ENCODE assay signal across 17 mouse cellular contexts in genomic region chr19:11485746-11486145, GRCm38 (mm10). TPM values are rescaled to one million over a fixed set of nuclear protein-coding genes. Genes with fewer than 3 reads are reported as not detected.
DNase-seq lines count a peak whose midpoint lies in the region; ATAC-seq and TF ChIP-seq lines count a peak whose summit lies in the region.
"Had no signal": no experiment of that assay in that cellular context is flagged by ENCODE, and none has a peak within 500 bp of the region (broad histone marks: within the 10 kb centered on the region; RNA-seq: fewer than 3 reads in every experiment).

Gene Gm8369, plus strand, starts transcription at chr19:11485938.

- WGBS in bone marrow, adult 2 months: 50% methylated on average over 2 of the region's 2 CpGs
- WGBS in lung, adult 2 months: 38% methylated on average over 2 of the region's 2 CpGs
- 41% methylated on average over 2 of the region's 2 CpGs for WGBS in intestine, embryonic 16.5 days

- peaks cover 2% of the 10 kb centered on the region for H3K4me1 ChIP-seq in bone marrow, adult 2 months (ENCODE audit: control insufficient read depth, insufficient read depth, low read length)
- no peaks in the 10 kb centered on the region for H3K4me1 ChIP-seq in lung, adult 2 months (ENCODE audit: control insufficient read depth, insufficient read depth, low read length)
- H3K4me1 ChIP-seq in intestine, embryonic 16.5 days (ENCODE audit: control insufficient read depth, insufficient read depth, low read length): no peaks in the 10 kb centered on the region
- H3K4me1 ChIP-seq: embryonic facial prominence, embryonic 12.5 days; forebrain, embryonic 13.5 days; liver, embryonic 13.5 days; megakaryocyte, embryonic 14.5 days had no signal

- no peak for ATAC-seq in intestine, embryonic 16.5 days
- ATAC-seq: forebrain, embryonic 13.5 days had no signal

- H3K27me3 ChIP-seq in intestine, embryonic 16.5 days (replicated peaks; ENCODE audit: control insufficient read depth, insufficient read depth, low read length): no peaks in the 10 kb centered on the region
- H3K27me3 ChIP-seq: embryonic facial prominence, embryonic 12.5 days; forebrain, embryonic 13.5 days; liver, embryonic 13.5 days; megakaryocyte, embryonic 14.5 days had no signal

- H3K4me2 ChIP-seq in intestine, embryonic 16.5 days (ENCODE audit: low read depth, low read length): no peak within 1 kb of the TSS
- H3K4me2 ChIP-seq: embryonic facial prominence, embryonic 12.5 days; forebrain, embryonic 13.5 days; liver, embryonic 13.5 days had no signal

- H3K9ac ChIP-seq in intestine, embryonic 16.5 days (ENCODE audit: low read depth, low read length): no peak within 1 kb of the TSS
- H3K9ac ChIP-seq: embryonic facial prominence, embryonic 12.5 days; forebrain, embryonic 13.5 days; liver, embryonic 13.5 days had no signal

- no peak for TF ChIP-seq POLR2A in bone marrow, adult 2 months (IDR thresholded peaks at IDR 0.05; ENCODE audit: borderline replicate concordance, control insufficient read depth, low read depth, low read length)
- TF ChIP-seq POLR2A in lung, adult 2 months (IDR thresholded peaks at IDR 0.05; ENCODE audit: borderline replicate concordance, extremely low read depth, low read depth, low read length): no peak

- no peak for TF ChIP-seq CTCF in bone marrow, adult 2 months (IDR thresholded peaks at IDR 0.05; ENCODE audit: control insufficient read depth, insufficient read depth, low read length)
- no peak for TF ChIP-seq CTCF in lung, adult 2 months (IDR thresholded peaks at IDR 0.05; ENCODE audit: insufficient read depth, low read length)

- no peaks in the 10 kb centered on the region for H3K9me3 ChIP-seq in intestine, embryonic 16.5 days (ENCODE audit: control insufficient read depth, low read length)
- H3K9me3 ChIP-seq: embryonic facial prominence, embryonic 12.5 days; forebrain, embryonic 13.5 days; liver, embryonic 13.5 days; megakaryocyte, embryonic 14.5 days had no signal

- no peaks in the 10 kb centered on the region for H3K36me3 ChIP-seq in intestine, embryonic 16.5 days (ENCODE audit: control insufficient read depth, insufficient read depth, low read length)
- H3K36me3 ChIP-seq: embryonic facial prominence, embryonic 12.5 days; liver, embryonic 13.5 days had no signal

- H3K4me3 ChIP-seq in bone marrow, adult 2 months (replicated peaks; ENCODE audit: control insufficient read depth, low read depth, low read length): no peak within 1 kb of the TSS
- H3K4me3 ChIP-seq in lung, adult 2 months (replicated peaks; ENCODE audit: extremely low read depth, low read depth, low read length): no peak within 1 kb of the TSS
- H3K4me3 ChIP-seq in intestine, embryonic 16.5 days (ENCODE audit: low read length): no peak within 1 kb of the TSS
- H3K4me3 ChIP-seq: embryonic facial prominence, embryonic 12.5 days; forebrain, embryonic 13.5 days; liver, embryonic 13.5 days; megakaryocyte, embryonic 14.5 days had no signal

- peak; percentile 46 for DNase-seq in right cerebral cortex, adult 18-20 months
- DNase-seq in right cerebral cortex, postnatal 14 days: no peak
- DNase-seq in layer of hippocampus, postnatal 36 days: peak; percentile 10 to 35
- DNase-seq in skeletal muscle tissue, adult 2 months (ENCODE audit: low read depth, low spot score): peak; percentile 7
- DNase-seq in testis, postnatal 14 days (ENCODE audit: low spot score): no peak
- no peak for DNase-seq in lung, adult 2 months
- DNase-seq: cerebellum, postnatal 25 days; liver, embryonic 13.5 days had no signal

- H3K27ac ChIP-seq in bone marrow, adult 2 months (ENCODE audit: control insufficient read depth, insufficient read depth, low read depth, low read length, poor library complexity): peak within 1 kb of the TSS; percentile 76; the same call in 1 of the 2 replicates
- H3K27ac ChIP-seq in intestine, embryonic 16.5 days (ENCODE audit: low read length): no peak within 1 kb of the TSS
- H3K27ac ChIP-seq: embryonic facial prominence, embryonic 12.5 days; forebrain, embryonic 13.5 days; liver, embryonic 13.5 days; stomach, postnatal 0 days had no signal

RNA-seq across cellular contexts. Expression of gene Gm8369, which starts in this region (rescaled TPM):
- polyA plus RNA-seq in bone marrow, adult 2 months (2011; ENCODE audit: insufficient read depth, insufficient read length, low replicate concordance, missing spikeins): 2.4 and 11.9 TPM in 2 replicates
- total RNA-seq in layer of hippocampus, postnatal 36 days (2021): under 1 TPM; 0.30 to 0.57 TPM
- 3.4 and 8.1 TPM in 2 replicates for polyA plus RNA-seq in lung, adult 2 months (2012; rRNA removed)
- polyA plus RNA-seq in intestine, embryonic 16.5 days (2015; fragmentation: Nextera tagmentation; extraction: Ambion mirVana): not detected in 2 replicates
- polyA plus RNA-seq: brain, embryonic 14.5 days; embryonic facial prominence, embryonic 12.5 days; forebrain, embryonic 13.5 days; heart, postnatal 0 days; intestine, embryonic 14.5 days; liver, embryonic 13.5 days had no signal

Comparison
In these comparisons a context has a peak if more than half of its experiments do, and no peak if none do; other contexts are left out.
1. DNase-seq: peak in right cerebral cortex, adult 18-20 months (single experiment) and skeletal muscle tissue, adult 2 months (single experiment); none in right cerebral cortex, postnatal 14 days (single experiment), testis, postnatal 14 days (single experiment) and lung, adult 2 months (single experiment).
2. Peak in DNase-seq in layer of hippocampus, postnatal 36 days; RNA of the gene not detected or under 1 TPM.